Comparison of ENCODE assay signal across 14 mouse cellular contexts in the genomic region with DNA sequence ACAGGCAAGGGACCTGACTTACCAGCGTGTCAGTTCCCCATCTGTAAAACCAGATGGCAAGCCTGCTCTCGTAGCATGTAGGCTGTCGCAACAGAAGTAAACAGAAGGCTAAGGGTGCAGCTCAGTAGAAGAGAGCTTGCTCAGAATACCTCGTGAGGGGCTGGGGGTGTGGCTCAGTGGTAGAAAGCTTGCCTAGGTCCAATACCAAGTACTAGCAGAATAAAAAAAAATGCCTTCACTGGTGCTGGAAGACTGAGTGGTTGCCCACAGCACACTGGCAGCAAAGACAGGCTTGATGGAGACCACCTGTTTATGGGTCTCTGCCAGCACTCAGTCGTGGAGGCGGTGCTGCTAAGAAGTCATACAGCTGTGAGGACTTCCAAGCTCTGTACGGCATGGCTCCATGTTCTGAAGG.
DNase-seq lines count a peak whose midpoint lies in the region; ATAC-seq and TF ChIP-seq lines count a peak whose summit lies in the region.
"Had no signal": no experiment of that assay in that cellular context is flagged by ENCODE, and none has a peak within 500 bp of the region (broad histone marks: within the 10 kb centered on the region; RNA-seq: fewer than 3 reads in every experiment).

No protein-coding gene starts in this region.

- no peak for TF ChIP-seq POLR2A in cerebellum, adult 2 months (IDR thresholded peaks at IDR 0.05; ENCODE audit: borderline replicate concordance, insufficient read depth, low read length)

- WGBS in cerebellum, adult 2 months, result 36% methylated on average over 7 of the region's 7 CpGs
- 33% methylated on average over 7 of the region's 7 CpGs for WGBS in intestine, embryonic 16.5 days

- no peak for TF ChIP-seq CTCF in cerebellum, adult 2 months (IDR thresholded peaks at IDR 0.05; ENCODE audit: borderline replicate concordance, insufficient read depth, low read depth, low read length)

- peaks cover 5% of the 10 kb centered on the region; the same call in 1 of the 2 replicates for H3K36me3 ChIP-seq in intestine, embryonic 16.5 days (ENCODE audit: control insufficient read depth, insufficient read depth, low read length)
- H3K36me3 ChIP-seq: heart, embryonic 10.5 days; hindbrain, embryonic 15.5 days had no signal

- H3K4me2 ChIP-seq in intestine, embryonic 16.5 days (ENCODE audit: low read depth, low read length), result no peak overlapping the region
- H3K4me2 ChIP-seq: hindbrain, embryonic 15.5 days had no signal

- 0 out of 2 replicates have a peak overlapping the region, but pooled peaks have one; percentile 41 for H3K27ac ChIP-seq in cerebellum, adult 2 months (ENCODE audit: insufficient read depth, low read length)
- peak overlapping the region; percentile 62; the same call in 1 of the 2 replicates for H3K27ac ChIP-seq in intestine, embryonic 16.5 days (ENCODE audit: low read length)
- H3K27ac ChIP-seq: heart, embryonic 10.5 days; hindbrain, embryonic 15.5 days had no signal

- H3K4me3 ChIP-seq in cerebellum, adult 2 months (replicated peaks; ENCODE audit: insufficient read depth, low read depth, low read length), result no peak overlapping the region
- no peak overlapping the region for H3K4me3 ChIP-seq in intestine, embryonic 16.5 days (ENCODE audit: low read length)
- H3K4me3 ChIP-seq: erythroblast, embryonic 14.5 days; heart, embryonic 10.5 days; hindbrain, embryonic 15.5 days had no signal

- H3K27me3 ChIP-seq in cerebellum, adult 2 months (ENCODE audit: control insufficient read depth, insufficient read depth, low read length), result no peaks in the 10 kb centered on the region
- no peaks in the 10 kb centered on the region for H3K27me3 ChIP-seq in intestine, embryonic 16.5 days (replicated peaks; ENCODE audit: control insufficient read depth, insufficient read depth, low read length)
- H3K27me3 ChIP-seq: hindbrain, embryonic 15.5 days had no signal

- 0 out of 2 replicates have a peak overlapping the region, but pooled peaks have one; percentile 16 for H3K9ac ChIP-seq in intestine, embryonic 16.5 days (ENCODE audit: low read depth, low read length)
- H3K9ac ChIP-seq: hindbrain, embryonic 15.5 days had no signal

- ATAC-seq in intestine, embryonic 16.5 days, result peak; percentile 61

- no peak for DNase-seq in cerebellum, adult 2 months
- no peak for DNase-seq in cerebellum, adult 9-11 months
- peak; percentile 67 for DNase-seq in layer of hippocampus, adult 8-10 months (ENCODE audit: low spot score in 2 of 2)
- no peak for DNase-seq in layer of hippocampus, postnatal 10 days (ENCODE audit: low spot score in 2 of 2)
- peak; percentile 82 for DNase-seq in lung, postnatal 36 days
- no peak for DNase-seq in ovary, adult 18-20 months (ENCODE audit: low spot score)
- DNase-seq in kidney, adult 18-20 months, result no peak
- DNase-seq: cerebellum, adult 9-10 months; thymus, postnatal 36 days had no signal

- H3K9me3 ChIP-seq in intestine, embryonic 16.5 days (ENCODE audit: control insufficient read depth, low read length), result no peaks in the 10 kb centered on the region
- H3K9me3 ChIP-seq: G1E; heart, embryonic 10.5 days; hindbrain, embryonic 15.5 days had no signal

- H3K4me1 ChIP-seq in cerebellum, adult 2 months (ENCODE audit: control insufficient read depth, insufficient read depth, low read length), result peaks cover 38% of the 10 kb centered on the region
- H3K4me1 ChIP-seq in intestine, embryonic 16.5 days (ENCODE audit: control insufficient read depth, insufficient read depth, low read length), result peaks cover 27% of the 10 kb centered on the region

Comparison
In these comparisons a context has a peak if more than half of its experiments do, and no peak if none do; other contexts are left out.
1. DNase-seq: peak in layer of hippocampus, adult 8-10 months (2 of 2) and lung, postnatal 36 days (single experiment); none in cerebellum, adult 2 months (0 of 2), cerebellum, adult 9-11 months (single experiment), layer of hippocampus, postnatal 10 days (0 of 2), ovary, adult 18-20 months (single experiment) and kidney, adult 18-20 months (single experiment).